ENCODE assay signal across 11 mouse cellular contexts in the genomic region with DNA sequence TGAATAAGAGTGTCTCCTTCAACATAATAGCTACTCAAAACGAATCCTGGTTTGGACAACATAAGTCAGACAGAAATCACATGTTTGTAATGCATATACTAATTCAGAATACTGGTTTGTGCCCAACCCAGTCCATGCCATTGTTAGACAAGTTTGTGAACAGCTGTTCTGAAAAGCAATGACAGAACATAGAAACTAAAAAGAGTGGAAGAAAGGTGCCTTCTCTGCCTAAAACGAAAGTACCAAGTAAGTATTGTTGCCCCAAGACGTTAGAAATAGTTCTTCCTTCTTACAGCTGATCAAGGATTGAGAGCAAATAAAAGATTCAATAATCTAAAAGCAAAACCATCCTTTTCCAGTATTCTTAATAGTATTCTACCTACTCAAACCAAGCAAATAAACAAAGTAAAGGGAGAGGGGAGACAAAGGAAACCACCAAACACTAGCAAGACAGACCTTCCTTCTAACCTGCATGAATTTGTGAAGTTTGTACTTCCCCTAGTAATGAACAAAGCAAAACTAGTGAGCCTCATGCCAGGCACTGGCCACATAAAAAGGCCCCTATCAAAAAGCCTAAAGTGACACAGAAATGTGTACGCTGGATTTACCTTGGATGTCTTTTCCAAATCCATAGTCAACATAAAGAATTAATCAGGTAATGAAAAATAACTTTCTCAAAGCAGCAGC.
"Had no signal": no experiment of that assay in that cellular context is flagged by ENCODE, and none has a peak within 500 bp of the region (broad histone marks: within the 10 kb centered on the region; RNA-seq: fewer than 3 reads in every experiment).

No protein-coding gene starts in this region.

- DNase-seq: kidney, adult 2 months; kidney, postnatal 14 days; left cerebral cortex, postnatal 4 days; lung, adult 18-20 months; midbrain, embryonic 14.5 days; right cerebral cortex, postnatal 14 days; thymus, postnatal 36 days had no signal

- H3K4me3 ChIP-seq: kidney, embryonic 15.5 days; limb, embryonic 13.5 days; midbrain, embryonic 10.5 days had no signal

- H3K9ac ChIP-seq: kidney, embryonic 15.5 days; limb, embryonic 13.5 days; liver, embryonic 14.5 days had no signal

- H3K27ac ChIP-seq: kidney, embryonic 15.5 days; limb, embryonic 13.5 days; liver, embryonic 14.5 days; midbrain, embryonic 10.5 days had no signal

- H3K27me3 ChIP-seq: kidney, embryonic 15.5 days; limb, embryonic 13.5 days had no signal

- H3K4me2 ChIP-seq: kidney, embryonic 15.5 days; limb, embryonic 13.5 days had no signal

- H3K9me3 ChIP-seq: kidney, embryonic 15.5 days; limb, embryonic 13.5 days; midbrain, embryonic 10.5 days had no signal
